Mouse (Mus musculus) frontal cortex, adult 2 months (tissue): ENCODE data around the gene Cldnd1. TPM values are rescaled to one million over a fixed set of nuclear protein-coding genes. Genes with fewer than 3 reads are reported as not detected.
A peak's percentile ranks its signal among the peaks of the same experiment; 100 is the strongest.

ENCODE experiments used
- DNase-seq, 2 experiments: peaks; one replicate each; pipeline ENCODE4 v3.0.0; 2022; ENCODE audit warnings: low spot score in 1 of 2; ENCODE audit errors: extremely low spot score in 1 of 2
- polyA plus RNA-seq: library from polyadenylated mRNA; depleted of rRNA; stranded (reverse); fragments of >200 nt; gene quantifications from 2 replicates; pipeline ENCODE4 v1.2.3, GENCODE M21; 2012; rRNA removed

The Cldnd1 gene
- 119 and 121 TPM in 2 replicates for polyA plus RNA-seq

GRCm38 (mm10) chr16:58727477-58728131 is at the start of gene Cldnd1:
Gene Cldnd1, plus strand, starts transcription at chr16:58727910.
- DNase-seq, result peak; percentile 94 to 95

DNA sequence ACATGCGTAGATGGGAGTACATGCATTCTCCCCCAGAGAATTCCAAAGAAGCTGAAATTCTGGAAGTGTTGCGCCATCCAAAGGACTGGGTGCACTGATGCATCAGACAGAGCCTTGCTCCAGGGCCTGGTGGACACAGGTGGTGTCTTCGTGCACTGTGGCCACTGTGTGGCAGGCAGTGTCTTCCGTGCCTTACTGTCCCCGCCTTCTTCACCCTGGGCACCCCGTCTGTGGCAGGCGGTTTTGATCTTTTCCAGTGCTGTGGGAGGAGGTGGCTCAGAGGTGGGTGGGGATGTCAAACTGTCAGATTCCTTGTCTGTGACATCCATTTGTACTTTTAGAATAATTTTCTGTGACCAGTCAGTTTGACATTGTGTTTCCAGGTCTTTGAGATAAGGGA is 49.0 kb upstream of the Cldnd1 start:
- no peak for DNase-seq

DNA sequence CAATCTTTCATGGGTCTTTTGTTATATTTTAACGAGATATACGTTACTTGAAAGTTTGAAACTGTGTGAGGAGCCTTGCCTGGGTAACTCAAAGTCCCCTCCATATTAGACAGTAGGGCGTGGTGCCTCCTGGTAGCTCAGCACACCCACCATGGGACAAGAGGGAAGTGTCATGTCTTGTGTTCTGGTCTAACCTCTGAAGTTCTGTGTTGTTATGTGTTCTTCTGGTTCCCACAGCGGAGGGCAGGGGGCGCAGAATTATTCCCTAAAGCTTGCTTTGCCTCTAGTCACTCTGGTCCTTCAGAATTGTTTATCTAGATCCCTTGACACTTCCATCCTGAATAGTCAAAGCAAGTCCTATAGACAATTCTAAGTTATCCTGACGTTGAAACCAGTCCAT is 45.7 kb upstream of the Cldnd1 start:
- DNase-seq, result no peak

DNA sequence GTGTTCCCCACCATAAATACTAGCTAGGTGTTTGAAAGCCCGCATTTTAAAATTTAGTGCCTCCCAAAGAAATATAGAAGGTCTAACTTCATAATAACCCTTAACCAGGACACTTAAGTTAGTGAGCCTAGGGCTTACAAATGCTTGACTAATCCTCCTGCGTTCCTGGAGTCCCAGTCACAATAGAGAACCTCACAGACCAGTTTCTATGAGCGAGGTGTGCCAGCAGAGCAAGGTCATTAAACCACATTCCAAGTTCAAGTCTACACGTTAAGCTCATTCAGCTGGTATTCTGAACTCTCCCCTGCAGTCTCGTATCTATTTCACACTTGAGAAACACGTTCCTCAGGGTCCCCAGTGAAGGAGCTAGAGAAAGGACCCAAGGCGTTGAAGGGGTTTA is 44.8 kb upstream of the Cldnd1 start:
- DNase-seq, result no peak

DNA sequence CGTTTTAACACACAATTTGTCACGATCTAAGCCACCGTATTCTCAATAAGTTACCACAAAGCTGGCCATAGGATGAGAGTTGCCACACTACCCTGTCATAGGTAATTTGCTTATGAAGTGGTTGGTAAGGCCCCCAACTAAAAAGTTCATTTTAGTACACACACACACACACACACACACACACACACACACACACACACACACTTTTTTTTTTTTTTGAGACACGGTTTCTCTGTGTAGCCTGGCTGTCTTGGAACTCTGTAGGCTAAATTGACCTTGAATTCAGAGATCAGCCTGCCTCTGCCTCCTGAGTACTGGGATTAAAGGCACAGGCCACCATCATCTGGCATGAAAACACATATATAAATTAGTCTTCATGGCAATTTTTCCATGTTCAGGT is 43.8 kb upstream of the Cldnd1 start:
- DNase-seq, result no peak

DNA sequence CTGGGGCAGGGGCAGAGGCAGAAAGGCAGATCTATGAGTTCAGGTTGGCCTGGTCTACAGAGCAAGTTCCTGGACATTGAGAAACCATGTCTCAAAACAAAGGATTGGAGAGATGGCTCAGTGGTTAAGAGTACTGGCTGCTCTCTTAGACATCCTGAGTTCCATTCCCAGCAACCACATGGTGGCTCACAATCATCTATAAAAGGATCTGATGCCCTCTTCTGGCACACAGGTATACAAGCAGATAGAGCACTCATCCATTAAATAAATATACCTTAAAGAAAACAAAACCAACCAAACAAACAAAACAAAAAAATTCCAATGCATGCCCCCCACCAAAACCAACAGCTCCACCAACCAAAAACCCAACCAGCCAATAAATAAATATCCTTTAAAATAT is 43.2 kb upstream of the Cldnd1 start:
- DNase-seq, result no peak

GRCm38 (mm10) chr16:58685548-58686537 is 41.9 kb upstream of the Cldnd1 start:
- DNase-seq, result no peak

DNA sequence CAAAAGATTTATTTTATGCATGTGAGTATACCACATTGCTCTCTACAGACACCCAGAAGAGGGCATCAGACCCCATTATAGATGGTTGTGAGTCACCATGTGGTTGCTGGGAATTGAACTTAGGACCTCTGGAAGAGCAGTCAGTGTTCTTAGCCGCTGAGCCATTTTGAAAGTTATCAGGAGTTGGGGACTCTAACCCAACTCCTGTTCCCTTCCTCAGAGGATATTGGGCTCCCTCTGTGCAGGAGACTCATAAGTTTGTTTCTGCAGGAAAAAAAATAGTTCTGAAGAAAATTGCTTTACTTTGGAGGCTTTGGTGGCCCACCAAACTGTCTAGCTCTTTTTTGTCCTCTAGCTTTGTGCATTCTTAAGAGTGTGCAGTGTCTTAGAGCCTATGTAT is 39.2 kb upstream of the Cldnd1 start:
- DNase-seq, result no peak

- no peak for DNase-seq
These were observed 38.0 kb upstream of the Cldnd1 start for GRCm38 (mm10) chr16:58689555-58690169.

DNA sequence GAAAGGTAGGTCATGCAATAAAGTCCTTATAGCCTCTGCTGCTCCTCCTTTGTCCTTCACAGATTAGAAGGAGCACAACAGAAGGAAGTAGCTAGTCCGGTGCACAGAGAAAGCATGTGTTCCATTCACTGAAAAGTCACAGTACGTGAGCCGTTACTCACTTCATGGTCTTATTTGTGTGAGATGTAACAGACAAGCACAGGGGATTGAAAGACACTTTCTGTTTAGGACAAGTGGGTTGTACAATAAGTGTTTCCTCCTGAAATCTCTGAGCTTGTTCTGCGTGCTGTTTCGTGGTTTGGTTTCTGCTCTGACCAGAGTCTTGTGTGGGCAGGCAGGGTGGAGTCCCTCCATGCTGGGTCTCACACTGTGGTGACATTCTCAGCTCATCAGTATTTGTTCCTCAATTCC is 37.4 kb upstream of the Cldnd1 start:
- DNase-seq, result no peak

GRCm38 (mm10) chr16:58694091-58694490 is 33.6 kb upstream of the Cldnd1 start:
- no peak for DNase-seq

- DNase-seq, result no peak
These were observed 30.9 kb upstream of the Cldnd1 start for GRCm38 (mm10) chr16:58696796-58697195.

DNA sequence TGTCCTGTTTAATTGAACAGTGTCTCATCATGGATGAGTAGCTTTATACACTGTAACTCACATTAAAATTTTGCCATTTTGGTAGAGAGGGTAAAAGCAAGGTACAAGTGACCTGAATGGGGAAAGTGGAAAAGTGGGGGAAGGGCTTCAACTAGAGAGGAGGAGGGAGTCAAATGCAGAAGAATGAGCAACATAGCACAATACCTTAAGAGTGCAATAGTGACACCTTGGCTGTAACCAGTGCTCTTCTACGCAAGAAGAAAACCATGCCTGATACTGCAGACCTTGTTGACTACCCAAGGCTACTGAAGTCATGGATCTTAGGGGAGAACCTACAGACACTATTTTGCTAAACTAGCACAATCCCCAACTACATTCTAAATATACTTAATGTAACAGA is 30.4 kb upstream of the Cldnd1 start:
- DNase-seq, result no peak

DNA sequence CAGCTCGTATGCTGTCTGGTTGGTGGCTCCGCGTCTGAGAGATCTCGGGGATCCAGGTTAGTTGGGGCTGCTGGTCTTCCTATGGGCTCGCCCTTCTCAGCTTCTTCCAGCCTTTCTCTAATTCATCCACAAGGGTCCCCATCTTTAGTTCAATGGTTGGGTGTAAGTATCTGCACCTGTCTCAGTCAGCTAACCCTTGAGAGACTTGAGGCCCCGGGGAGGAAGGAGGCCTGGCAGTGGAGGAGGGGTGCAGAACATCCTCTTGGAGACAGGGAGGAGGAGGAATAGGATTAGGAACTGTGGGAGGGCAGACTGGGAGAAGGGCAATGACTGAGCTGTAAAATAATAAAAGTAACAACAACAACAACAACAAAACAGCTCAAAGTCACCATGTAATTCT is 27.5 kb upstream of the Cldnd1 start:
- no peak for DNase-seq

- DNase-seq, result no peak
These were observed 26.8 kb upstream of the Cldnd1 start for GRCm38 (mm10) chr16:58700816-58701424.

- DNase-seq, result no peak
These were observed 25.9 kb upstream of the Cldnd1 start for GRCm38 (mm10) chr16:58701779-58702178.

- DNase-seq, result no peak
These were observed 25.3 kb upstream of the Cldnd1 start for GRCm38 (mm10) chr16:58702329-58702932.

- peak in 1 of 2 experiments; percentile 35 for DNase-seq
These were observed 24.2 kb upstream of the Cldnd1 start for GRCm38 (mm10) chr16:58703382-58704124.

- no peak for DNase-seq
These were observed 22.7 kb upstream of the Cldnd1 start for GRCm38 (mm10) chr16:58704999-58705398.
